Mouse (Mus musculus) myocyte (in vitro differentiated cells): ENCODE data around the gene Rdm1. TPM values are rescaled to one million over a fixed set of nuclear protein-coding genes. Genes with fewer than 3 reads are reported as not detected.

Experiments used
- H3K27me3 ChIP-seq: one replicate; pipeline ENCODE4 v1.6.1; 2011; ENCODE audit not compliant: control insufficient read depth, insufficient read depth, insufficient read length
- H3K36me3 ChIP-seq: one replicate; pipeline ENCODE4 v1.6.1; 2011; ENCODE audit not compliant: control insufficient read depth, insufficient read depth
- H3K4me2 ChIP-seq: one replicate; pipeline ENCODE4 v1.6.1; 2011; ENCODE audit warnings: low read depth, control low read depth
- H3K4me3 ChIP-seq: one replicate; pipeline ENCODE4 v1.5.1; 2011; ENCODE audit warnings: mild to moderate bottlenecking, control low read depth, moderate library complexity
- H3K79me2 ChIP-seq: one replicate; pipeline ENCODE4 v1.6.1; 2011; ENCODE audit not compliant: control insufficient read depth, insufficient read depth
- H3ac ChIP-seq: one replicate; pipeline ENCODE4 v1.6.1; 2011; ENCODE audit not compliant: control insufficient read depth, insufficient read length
- CEBPB ChIP-seq: IDR thresholded peaks from 2 replicates; pipeline ENCODE4 v1.6.1; 2011; ENCODE audit warnings: mild to moderate bottlenecking, moderate library complexity; ENCODE audit not compliant: poor library complexity, insufficient read depth, severe bottlenecking
- E2F4 ChIP-seq: IDR thresholded peaks from one replicate; pipeline ENCODE4 v1.6.1; 2011; ENCODE audit warnings: mild to moderate bottlenecking, control low read depth, moderate library complexity; ENCODE audit not compliant: insufficient read depth
- MAX ChIP-seq: IDR thresholded peaks from one replicate; pipeline ENCODE4 v1.6.1; 2011; ENCODE audit warnings: low read depth, mild to moderate bottlenecking, control low read depth
- MYOD1 ChIP-seq, 3 experiments: IDR thresholded peaks; one replicate each; pipeline ENCODE4 v1.6.1; 2011; ENCODE audit warnings: control low read depth in 2 of 3, low read depth in 2 of 3, mild to moderate bottlenecking in 2 of 3, moderate library complexity in 1 of 3; ENCODE audit not compliant: insufficient read length in 2 of 3, control insufficient read depth in 1 of 3
- MYOG ChIP-seq, 3 experiments: IDR thresholded peaks; one replicate each; pipeline ENCODE4 v1.6.1; 2011; ENCODE audit warnings: control low read depth in 2 of 3, low read depth in 2 of 3, mild to moderate bottlenecking in 2 of 3; ENCODE audit not compliant: insufficient read length in 2 of 3, control insufficient read depth in 1 of 3, insufficient read depth in 1 of 3
- POLR2A ChIP-seq: IDR thresholded peaks from one replicate; pipeline ENCODE4 v1.6.1; 2011; ENCODE audit warnings: low read depth, mild to moderate bottlenecking, control low read depth, moderate library complexity; ENCODE audit not compliant: insufficient read length
- POLR2AphosphoS2 ChIP-seq: IDR thresholded peaks from one replicate; pipeline ENCODE4 v1.6.1; 2011; ENCODE audit warnings: low read depth, control low read depth; ENCODE audit not compliant: insufficient read length
- REST ChIP-seq: IDR thresholded peaks from one replicate; pipeline ENCODE4 v1.6.1; 2011; ENCODE audit warnings: mild to moderate bottlenecking, control low read depth, moderate library complexity; ENCODE audit not compliant: insufficient read depth, insufficient read length
- SRF ChIP-seq: IDR thresholded peaks from one replicate; pipeline ENCODE4 v1.6.1; 2011; ENCODE audit warnings: low read depth; ENCODE audit not compliant: control insufficient read depth, insufficient read length
- TCF12 ChIP-seq: IDR thresholded peaks from one replicate; pipeline ENCODE4 v1.6.1; 2011; ENCODE audit warnings: mild to moderate bottlenecking, control low read depth; ENCODE audit not compliant: poor library complexity, insufficient read depth, severe bottlenecking
- TCF3 ChIP-seq: IDR thresholded peaks from one replicate; pipeline ENCODE4 v1.6.1; 2011; ENCODE audit warnings: low read depth, control low read depth; ENCODE audit not compliant: insufficient read length
- USF1 ChIP-seq: IDR thresholded peaks from one replicate; pipeline ENCODE4 v1.6.1; 2011; ENCODE audit warnings: low read depth, mild to moderate bottlenecking, control low read depth, moderate library complexity
- polyA plus RNA-seq: library from polyadenylated mRNA; unstranded; fragments of >200 nt; fragmentation: generic; extraction: Trizol; gene quantifications from one replicate; pipeline ENCODE4 v1.2.1, GENCODE M21; 2012; ENCODE audit warnings: missing spikeins

Rdm1 gene
- polyA plus RNA-seq, 1 experiment: 8.5 TPM

DNA sequence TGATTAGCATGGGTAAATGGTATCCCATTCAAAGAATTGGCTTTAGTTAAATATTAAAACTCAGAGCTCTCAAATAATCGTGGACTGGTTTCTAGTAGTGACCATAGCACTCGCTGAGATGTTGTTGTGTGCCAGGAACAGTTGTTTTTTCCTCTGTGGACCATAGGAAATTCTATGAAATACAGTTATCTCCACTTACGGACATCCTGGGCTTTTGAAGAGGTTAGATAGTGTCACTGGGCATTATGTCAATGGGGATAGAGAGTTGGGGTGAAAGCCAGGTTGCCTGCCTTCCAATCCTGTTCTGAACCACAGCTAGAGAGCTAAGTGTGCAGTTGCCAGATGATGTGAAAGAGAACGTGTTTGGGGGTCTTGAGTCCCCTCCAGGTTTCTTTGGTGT lies 41.2 kb upstream of the Rdm1 start:
- TF ChIP-seq REST: no peak
- no peak for TF ChIP-seq CEBPB
- no peak for TF ChIP-seq USF1
- TF ChIP-seq TCF12: no peak
- TF ChIP-seq POLR2A: no peak
- TF ChIP-seq MAX: no peak
- TF ChIP-seq TCF3: no peak
- TF ChIP-seq SRF: no peak
- no peak overlapping the region for H3K4me3 ChIP-seq
- no peaks in the 10 kb centered on the region for H3K36me3 ChIP-seq
- H3K27me3 ChIP-seq: no peaks in the 10 kb centered on the region
- no peak overlapping the region for H3ac ChIP-seq
- no peaks in the 10 kb centered on the region for H3K79me2 ChIP-seq
- no peak overlapping the region for H3K4me2 ChIP-seq

DNA sequence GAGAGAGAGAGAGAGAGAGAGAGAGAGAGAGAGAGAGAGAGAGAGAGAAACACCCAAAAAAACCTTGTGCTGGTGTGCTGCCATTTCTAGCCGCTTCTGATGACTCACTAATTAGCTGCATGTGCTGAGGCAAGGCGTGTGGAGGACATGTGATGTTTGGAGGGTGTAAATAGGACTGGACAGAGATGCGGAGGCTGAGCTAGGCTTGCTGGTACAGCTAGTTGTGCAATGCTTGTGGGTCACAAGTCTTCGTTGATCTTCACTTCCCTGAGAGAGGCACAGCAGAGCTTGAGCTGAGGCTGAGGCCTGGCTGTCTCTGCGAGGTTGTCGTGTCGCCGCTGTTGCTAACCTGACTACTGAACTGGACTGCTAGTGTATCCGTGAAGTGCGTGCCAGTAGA lies 39.3 kb upstream of the Rdm1 start:
- TF ChIP-seq MAX: no peak
- no peak for TF ChIP-seq MYOD1 (IDR thresholded peaks at IDR 0.05; ENCODE audit: control insufficient read depth in 1 of 3, insufficient read length in 2 of 3, low read depth in 2 of 3)
- no peak for TF ChIP-seq POLR2A
- TF ChIP-seq SRF: no peak
- TF ChIP-seq MYOG (IDR thresholded peaks at IDR 0.05; ENCODE audit: control insufficient read depth in 1 of 3, insufficient read depth in 1 of 3, insufficient read length in 2 of 3, low read depth in 2 of 3): no peak
- TF ChIP-seq CEBPB: no peak
- TF ChIP-seq TCF3: no peak
- TF ChIP-seq TCF12: no peak
- no peak for TF ChIP-seq USF1
- TF ChIP-seq REST: no peak
- TF ChIP-seq E2F4: no peak
- TF ChIP-seq POLR2AphosphoS2: no peak
- H3K27me3 ChIP-seq: no peaks in the 10 kb centered on the region
- no peak overlapping the region for H3K4me3 ChIP-seq

DNA sequence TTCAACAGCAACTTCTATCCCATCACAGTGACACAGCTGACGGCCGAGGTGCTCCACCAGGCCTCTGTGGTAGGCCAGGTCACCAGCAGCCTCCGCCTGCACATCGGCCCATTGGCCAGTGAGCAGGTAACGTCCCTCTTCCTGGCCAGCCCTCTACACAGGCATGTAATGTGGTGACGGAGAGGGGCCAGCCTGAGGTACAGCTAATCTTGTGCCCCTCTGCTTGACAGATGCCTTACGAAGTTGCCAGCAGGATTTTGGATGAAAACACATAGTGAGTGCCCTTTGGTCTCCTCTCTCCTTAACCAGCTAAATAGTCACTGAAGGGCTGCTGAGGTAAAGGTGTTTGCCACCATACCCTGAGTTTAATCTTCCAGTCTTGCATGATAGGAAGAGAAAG lies 38.1 kb upstream of the Rdm1 start:
- no peak for TF ChIP-seq E2F4
- no peak for TF ChIP-seq CEBPB
- no peak for TF ChIP-seq TCF12
- no peak for TF ChIP-seq USF1
- no peak for TF ChIP-seq TCF3
- TF ChIP-seq MYOD1 (IDR thresholded peaks at IDR 0.05; ENCODE audit: control insufficient read depth in 1 of 3, insufficient read length in 2 of 3, low read depth in 2 of 3): no peak
- no peak for TF ChIP-seq MAX
- no peak for TF ChIP-seq REST
- TF ChIP-seq POLR2AphosphoS2: no peak
- TF ChIP-seq SRF: no peak
- no peak for TF ChIP-seq POLR2A
- TF ChIP-seq MYOG (IDR thresholded peaks at IDR 0.05; ENCODE audit: control insufficient read depth in 1 of 3, insufficient read depth in 1 of 3, insufficient read length in 2 of 3, low read depth in 2 of 3): no peak
- H3K4me2 ChIP-seq: no peak overlapping the region
- no peaks in the 10 kb centered on the region for H3K27me3 ChIP-seq
- no peak overlapping the region for H3ac ChIP-seq
- no peaks in the 10 kb centered on the region for H3K36me3 ChIP-seq
- H3K79me2 ChIP-seq: no peaks in the 10 kb centered on the region
- no peak overlapping the region for H3K4me3 ChIP-seq

More for the DNA sequence above, 39.3 kb upstream of the Rdm1 start:
- Histone ChIP-seq H3K4me2 (no peak overlapping the region), H3K36me3 (no peaks in the 10 kb centered on the region), H3K79me2 (no peaks in the 10 kb centered on the region), H3ac (no peak overlapping the region)

GRCm38 (mm10) chr11:101589444-101589843 lies 37.6 kb upstream of the Rdm1 start:
- Histone ChIP-seq H3K36me3 (no peaks in the 10 kb centered on the region), H3K27me3 (no peaks in the 10 kb centered on the region), H3K79me2 (no peaks in the 10 kb centered on the region), H3ac (no peak overlapping the region), H3K4me2 (no peak overlapping the region), H3K4me3 (no peak overlapping the region)
- TF ChIP-seq MYOD1 (IDR thresholded peaks at IDR 0.05; ENCODE audit: control insufficient read depth in 1 of 3, insufficient read length in 2 of 3, low read depth in 2 of 3) (no peak), POLR2AphosphoS2 (no peak), TCF3 (no peak), MYOG (IDR thresholded peaks at IDR 0.05; ENCODE audit: control insufficient read depth in 1 of 3, insufficient read depth in 1 of 3, insufficient read length in 2 of 3, low read depth in 2 of 3) (no peak)

GRCm38 (mm10) chr11:101589989-101590624 lies 36.9 kb upstream of the Rdm1 start:
- Histone ChIP-seq H3K36me3 (no peaks in the 10 kb centered on the region), H3K27me3 (no peaks in the 10 kb centered on the region), H3K4me2 (no peak overlapping the region), H3ac (no peak overlapping the region), H3K4me3 (no peak overlapping the region), H3K79me2 (no peaks in the 10 kb centered on the region)
- TF ChIP-seq SRF: no peak
